Mouse (Mus musculus) CH12.LX (cell line): ENCODE measurements around the gene Tkfc. TPM values are rescaled to one million over a fixed set of nuclear protein-coding genes. Genes with fewer than 3 reads are reported as not detected.

ENCODE experiments used
- DNase-seq: peaks from one replicate; pipeline ENCODE4 v3.0.0-alpha.2; 2013; ENCODE audit errors: extremely low read depth
- H3K27ac ChIP-seq: 2 replicates; pipeline ENCODE4 v1.5.1; 2012; ENCODE audit warnings: low read depth, mild to moderate bottlenecking, control low read depth, moderate library complexity; ENCODE audit not compliant: insufficient read depth
- H3K27me3 ChIP-seq: replicated peaks from 2 replicates; pipeline ENCODE3; 2012; ENCODE audit warnings: inconsistent platforms
- H3K36me3 ChIP-seq, 2 experiments: replicated peaks in 1 of 2; 2 replicates each; pipeline versions ENCODE3 to v1.6.1; 2012; ENCODE audit warnings: inconsistent platforms in 1 of 2, low read length in 1 of 2, mild to moderate bottlenecking in 1 of 2, mixed read lengths in 1 of 2, moderate library complexity in 1 of 2; ENCODE audit not compliant: control insufficient read depth in 1 of 2, insufficient read depth in 1 of 2
- H3K4me1 ChIP-seq, 2 experiments: 2 replicates each; pipeline ENCODE4 v1.6.1; 2012; ENCODE audit warnings: inconsistent platforms in 1 of 2, moderate library complexity in 1 of 2; ENCODE audit not compliant: insufficient read depth in 2 of 2, control insufficient read depth in 1 of 2
- H3K4me2 ChIP-seq: 2 replicates; pipeline ENCODE4 v1.6.1; 2012; ENCODE audit warnings: low read depth, mild to moderate bottlenecking, control low read depth; ENCODE audit not compliant: poor library complexity, insufficient read depth, severe bottlenecking
- H3K4me3 ChIP-seq, 3 experiments: fragments of 150-350 bp in 1 of 3; sonication (generic) in 1 of 3; replicated peaks in 1 of 3; 2 replicates each; pipeline versions ENCODE3 to v1.5.1; 2011 to 2012; ENCODE audit warnings: low read depth in 2 of 3, low read length in 2 of 3, mild to moderate bottlenecking in 2 of 3, moderate library complexity in 2 of 3, control low read depth in 1 of 3, improper control_type of control experiment in 1 of 3, inconsistent platforms in 1 of 3, mixed read lengths in 1 of 3; ENCODE audit not compliant: poor library complexity in 1 of 3
- H3K79me2 ChIP-seq: replicated peaks from 2 replicates; pipeline ENCODE4 v1.6.1; 2012; ENCODE audit warnings: mild to moderate bottlenecking, moderate library complexity; ENCODE audit not compliant: control insufficient read depth, poor library complexity, insufficient read depth, severe bottlenecking; ENCODE audit errors: extremely low read depth
- H3K9ac ChIP-seq: 2 replicates; pipeline ENCODE4 v1.6.1; 2012; ENCODE audit warnings: low read depth, mild to moderate bottlenecking, control low read depth, moderate library complexity; ENCODE audit not compliant: insufficient read depth
- H3K9me3 ChIP-seq: replicated peaks from 2 replicates; pipeline ENCODE3; 2012; ENCODE audit warnings: low read length, inconsistent platforms, mixed read lengths
- BHLHE40 ChIP-seq: IDR thresholded peaks from 2 replicates; pipeline ENCODE4 v1.6.1; 2011; ENCODE audit warnings: mild to moderate bottlenecking, low read depth, low read length, improper control_type of control experiment
- CHD1 ChIP-seq: IDR thresholded peaks from 2 replicates; pipeline ENCODE4 v1.6.1; 2012; ENCODE audit warnings: low read depth, low read length, improper control_type of control experiment, inconsistent platforms
- E2F4 ChIP-seq: IDR thresholded peaks from 2 replicates; pipeline ENCODE4 v1.6.1; 2011; ENCODE audit warnings: low read depth, low read length, improper control_type of control experiment; ENCODE audit not compliant: insufficient replicate concordance
- ELF1 ChIP-seq: IDR thresholded peaks from 2 replicates; pipeline ENCODE4 v1.6.1; 2014; ENCODE audit warnings: low read depth, mild to moderate bottlenecking, inconsistent platforms, low read length, improper control_type of control experiment
- ETS1 ChIP-seq: conservative IDR thresholded peaks from 2 replicates; pipeline ENCODE4 v1.6.1; 2012; ENCODE audit warnings: low read depth, mild to moderate bottlenecking, inconsistent platforms, low read length, improper control_type of control experiment, moderate library complexity
- GABPA ChIP-seq: IDR thresholded peaks from 2 replicates; pipeline ENCODE4 v1.6.1; 2012; ENCODE audit warnings: low read depth, low read length, improper control_type of control experiment, inconsistent platforms; ENCODE audit not compliant: insufficient replicate concordance
- JUN ChIP-seq: IDR thresholded peaks from 2 replicates; pipeline ENCODE4 v1.6.1; 2011; ENCODE audit warnings: low read depth, mild to moderate bottlenecking, low read length, improper control_type of control experiment, moderate library complexity; ENCODE audit not compliant: insufficient read depth
- KAT2A ChIP-seq: IDR thresholded peaks from 2 replicates; pipeline ENCODE4 v1.6.1; 2012; ENCODE audit warnings: low read length, improper control_type of control experiment, inconsistent platforms; ENCODE audit not compliant: insufficient replicate concordance
- MAFK ChIP-seq: IDR thresholded peaks from 2 replicates; pipeline ENCODE4 v1.6.1; 2011; ENCODE audit warnings: low read length, improper control_type of control experiment; ENCODE audit not compliant: insufficient replicate concordance
- MAX ChIP-seq: IDR thresholded peaks from 2 replicates; pipeline ENCODE4 v1.6.1; 2011; ENCODE audit warnings: low read length, improper control_type of control experiment
- MAZ ChIP-seq: IDR thresholded peaks from 2 replicates; pipeline ENCODE4 v1.6.1; 2012; ENCODE audit warnings: low read depth, mild to moderate bottlenecking, inconsistent platforms, low read length, improper control_type of control experiment, moderate library complexity
- MYC ChIP-seq: IDR thresholded peaks from 2 replicates; pipeline ENCODE4 v1.6.1; 2011; ENCODE audit warnings: low read depth, mild to moderate bottlenecking, improper control_type of control experiment, low read length
- NELFE ChIP-seq: IDR thresholded peaks from 2 replicates; pipeline ENCODE4 v1.6.1; 2011; ENCODE audit warnings: low read depth, low read length, improper control_type of control experiment
- POLR2A ChIP-seq: IDR thresholded peaks from 2 replicates; pipeline ENCODE4 v1.6.1; 2011; ENCODE audit warnings: low read depth, mild to moderate bottlenecking, improper control_type of control experiment, low read length
- POLR2AphosphoS2 ChIP-seq: IDR thresholded peaks from 2 replicates; pipeline ENCODE4 v1.6.1; 2011; ENCODE audit warnings: low read depth, low read length, improper control_type of control experiment
- RCOR1 ChIP-seq: conservative IDR thresholded peaks from 2 replicates; pipeline ENCODE4 v1.6.1; 2012; ENCODE audit warnings: low read depth, mild to moderate bottlenecking, inconsistent platforms, low read length, improper control_type of control experiment
- SIN3A ChIP-seq: IDR thresholded peaks from 2 replicates; pipeline ENCODE4 v1.6.1; 2012; ENCODE audit warnings: low read length, improper control_type of control experiment, inconsistent platforms
- SMC3 ChIP-seq: IDR thresholded peaks from 2 replicates; pipeline ENCODE4 v1.6.1; 2011; ENCODE audit warnings: low read depth, low read length, improper control_type of control experiment
- ZMIZ1 ChIP-seq: IDR thresholded peaks from 2 replicates; pipeline ENCODE4 v1.6.1; 2012; ENCODE audit warnings: low read depth, mild to moderate bottlenecking, inconsistent platforms, low read length, improper control_type of control experiment
- ZNF384 ChIP-seq: IDR thresholded peaks from 2 replicates; pipeline ENCODE4 v1.6.1; 2012; ENCODE audit warnings: low read depth, low read length, improper control_type of control experiment, inconsistent platforms
- dilution Hi-C: fragments of 300-500 bp; cut with MboI; formaldehyde crosslinking; loops from 2 replicates; pipeline ENCODE4 v1.14.3; 2020; ENCODE audit warnings: low sequenced_read_pairs; ENCODE audit not compliant: extremely low pct_unique_long_range_greater_than_20kb, extremely low pct_ligation_motif_present
- in situ Hi-C: fragments of 300-500 bp; cut with MboI; formaldehyde crosslinking; loops from 3 replicates; pipeline ENCODE4 v1.14.3; 2019; ENCODE audit warnings: low sequenced_read_pairs, low pct_ligation_motif_present, low pct_unique_long_range_greater_than_20kb, mixed read lengths
- polyA plus RNA-seq: library from polyadenylated mRNA; unstranded; fragments of >175 nt; gene quantifications from 2 replicates; pipeline ENCODE4 v1.2.1, GENCODE M21; 2012; ENCODE audit warnings: low read depth; ENCODE audit not compliant: insufficient read length
- total RNA-seq, 2 experiments: library from RNA; depleted of rRNA; stranded (reverse); fragments of 300-350 nt in 1 of 2; fragments of >200 nt in 1 of 2; gene quantifications; 2 replicates each; pipeline ENCODE4 v1.2.3; 2012 to 2014

Tkfc gene
- total and polyA plus RNA-seq, 3 experiments = 2.4 to 15.0 (median 11.0) TPM

DNA sequence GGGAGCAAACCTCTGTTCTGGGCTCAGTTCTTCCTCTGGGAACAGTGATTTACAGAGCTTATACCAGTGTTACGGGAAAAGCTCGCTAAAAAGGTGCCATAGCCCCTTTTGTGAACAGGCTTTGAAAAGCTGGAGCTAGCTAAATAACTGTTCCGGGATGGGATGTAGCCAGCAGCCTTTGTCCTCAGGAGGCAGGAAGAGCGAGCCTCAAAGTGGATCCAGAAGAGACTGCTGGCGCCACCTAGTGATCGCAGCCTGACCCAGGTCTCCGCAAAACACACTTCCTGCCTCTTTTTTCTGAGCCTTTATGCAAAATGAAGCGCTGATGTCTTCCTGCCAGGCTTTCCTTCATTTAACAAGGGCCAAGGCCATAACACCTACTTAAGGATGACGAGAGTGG is 2.7 kb downstream of the Tkfc start (continued):
- no peak for TF ChIP-seq E2F4
- TF ChIP-seq POLR2AphosphoS2 = no peak
- peak; percentile 38 for TF ChIP-seq POLR2A
- TF ChIP-seq MAX = no peak
- TF ChIP-seq ZMIZ1 = no peak
- no peak for TF ChIP-seq JUN
- no peak for TF ChIP-seq MAZ
- TF ChIP-seq MYC = no peak; the same call in 1 of the 2 replicates
- no peak for TF ChIP-seq BHLHE40
- TF ChIP-seq ETS1 = no peak
- TF ChIP-seq NELFE = 0 out of 2 replicates have a peak, but pooled peaks have one; percentile 28
- TF ChIP-seq ELF1 = peak; percentile 93
- peak; percentile 38; the same call in 1 of the 2 replicates for TF ChIP-seq SIN3A
- no peak for TF ChIP-seq GABPA
- no peak for TF ChIP-seq RCOR1
- no peak for TF ChIP-seq CHD1
- no peak for TF ChIP-seq KAT2A

DNA sequence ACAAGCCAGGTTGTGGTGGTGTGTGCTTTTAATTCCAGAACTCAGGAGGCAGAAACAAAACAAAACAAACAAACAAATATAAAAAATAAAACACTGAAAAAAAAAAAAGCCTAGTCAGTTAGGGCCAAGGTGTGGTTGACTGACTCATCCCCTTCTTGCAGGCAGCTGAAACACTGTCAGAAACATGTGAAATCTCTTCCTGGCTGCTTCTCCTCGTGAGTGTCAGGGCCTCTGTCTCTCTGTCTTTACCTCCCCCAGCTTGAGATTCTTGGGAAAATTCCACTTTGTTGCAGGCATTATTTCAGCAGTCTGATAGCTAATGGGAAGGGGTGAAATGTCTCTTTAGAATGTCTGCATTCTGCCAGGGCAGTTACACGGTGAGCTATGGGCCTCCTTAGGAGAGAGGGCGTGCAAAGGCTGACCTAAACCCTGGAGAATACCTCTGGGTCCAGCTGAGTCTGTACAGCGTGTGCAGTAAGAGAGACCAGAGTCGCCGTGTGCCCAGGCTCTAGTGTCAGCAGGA is 3.1 kb downstream of the Tkfc start:
- no peak for DNase-seq
- H3K27ac ChIP-seq = peak overlapping the region; percentile 90
- H3K4me1 ChIP-seq = peaks cover 13 to 61% of the 10 kb centered on the region in 2 experiments
- H3K79me2 ChIP-seq = peaks cover 17% of the 10 kb centered on the region
- H3K9ac ChIP-seq = peak overlapping the region; percentile 59
- H3K9me3 ChIP-seq = no peaks in the 10 kb centered on the region
- H3K27me3 ChIP-seq = no peaks in the 10 kb centered on the region
- TF ChIP-seq BHLHE40 (no peak), CHD1 (peak; percentile 45; the same call in 1 of the 2 replicates), ZNF384 (peak; percentile 78)
- H3K36me3 ChIP-seq = peaks cover 13 to 42% of the 10 kb centered on the region in 2 experiments
- peak overlapping the region in 2 of 3 experiments; percentile 22 to 40 for H3K4me3 ChIP-seq
- peak overlapping the region; percentile 48 for H3K4me2 ChIP-seq
- in situ Hi-C loops (loop anchor here (5.0 kb wide), 1 partner anchor 40 kb away; no protein-coding TSS in a partner anchor), dilution Hi-C loops (no loop called here)

DNA sequence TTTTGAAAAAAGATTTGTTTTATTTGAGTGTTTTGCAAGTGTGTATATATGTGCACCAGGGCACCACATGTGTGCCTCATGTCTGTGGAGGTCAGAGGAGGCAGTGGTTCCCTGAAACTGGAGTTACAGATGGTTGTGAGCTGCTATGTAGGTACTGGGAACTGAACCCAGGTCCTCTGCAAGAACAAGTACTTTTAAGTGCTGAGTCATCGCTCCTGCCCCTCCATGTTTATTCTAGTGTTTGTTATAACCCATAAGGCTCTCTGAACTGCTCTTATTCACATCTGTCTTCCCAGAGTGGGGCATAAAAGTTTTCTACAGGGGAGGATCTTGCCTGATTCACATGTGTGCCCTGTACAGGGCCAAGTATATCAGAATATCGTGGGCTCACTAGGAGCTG is 5.8 kb downstream of the Tkfc start:
- no peak overlapping the region for H3K27ac ChIP-seq
- in situ Hi-C loops = loop anchor here (5.0 kb wide), 1 partner anchor 37 kb away; no protein-coding TSS in a partner anchor
- no peaks in the 10 kb centered on the region for H3K79me2 ChIP-seq
- H3K4me2 ChIP-seq = no peak overlapping the region
- H3K9ac ChIP-seq = no peak overlapping the region
- H3K36me3 ChIP-seq = peaks cover 34 to 63% of the 10 kb centered on the region in 2 experiments
- no peaks in the 10 kb centered on the region for H3K9me3 ChIP-seq
- dilution Hi-C loops = no loop called here
- peak; percentile 77 for TF ChIP-seq MAFK
- TF ChIP-seq SMC3 = no peak
- no peak for TF ChIP-seq SIN3A
- TF ChIP-seq, all 38 proteins: peak for 1
- H3K4me3 ChIP-seq = no peak overlapping the region
- no peaks in the 10 kb centered on the region for H3K27me3 ChIP-seq
- H3K4me1 ChIP-seq = peaks cover 13 to 53% of the 10 kb centered on the region in 2 experiments
- no peak for DNase-seq
